Mouse (Mus musculus) hindbrain, embryonic 13.5 days (tissue): ENCODE measurements around the gene Ttc29. TPM values are rescaled to one million over a fixed set of nuclear protein-coding genes. Genes with fewer than 3 reads are reported as not detected.

Source experiments
- ATAC-seq: fragments of 200-750 bp; cut with Nextera tagmentation; 2 replicates; pipeline ENCODE4 v1.8.0; 2017; ENCODE audit warnings: moderate TSS enrichment; ENCODE audit not compliant: low FRiP score
- H3K27ac ChIP-seq: fragments of 300-500 bp; sonication (generic); 2 replicates; pipeline ENCODE4 v1.5.1; 2015; ENCODE audit warnings: inconsistent platforms, mild to moderate bottlenecking, moderate library complexity
- H3K27me3 ChIP-seq: fragments of 300-500 bp; sonication (generic); 2 replicates; pipeline ENCODE4 v1.6.1; 2015; ENCODE audit warnings: mild to moderate bottlenecking, inconsistent platforms
- H3K36me3 ChIP-seq: fragments of 300-500 bp; sonication (generic); 2 replicates; pipeline ENCODE4 v1.6.1; 2015; ENCODE audit warnings: mild to moderate bottlenecking, inconsistent platforms
- H3K4me1 ChIP-seq: fragments of 300-500 bp; sonication (generic); replicated peaks from 2 replicates; pipeline ENCODE4 v1.6.1; 2015; ENCODE audit warnings: inconsistent platforms
- H3K4me2 ChIP-seq: fragments of 300-500 bp; sonication (generic); 2 replicates; pipeline ENCODE4 v1.6.1; 2015; ENCODE audit warnings: inconsistent platforms, mild to moderate bottlenecking, moderate library complexity
- H3K4me3 ChIP-seq: fragments of 300-500 bp; sonication (generic); 2 replicates; pipeline ENCODE4 v1.5.1; 2015; ENCODE audit warnings: mild to moderate bottlenecking, inconsistent platforms
- H3K9ac ChIP-seq: fragments of 300-500 bp; sonication (generic); 2 replicates; pipeline ENCODE4 v1.6.1; 2015; ENCODE audit warnings: mild to moderate bottlenecking, inconsistent platforms
- H3K9me3 ChIP-seq: fragments of 300-500 bp; sonication (generic); 2 replicates; pipeline ENCODE4 v1.6.1; 2016; ENCODE audit warnings: inconsistent platforms
- WGBS: fragments of 180-500 bp; shearing (Covaris S2); methylation state at CpG from one replicate; pipeline ENCODE4 v1.1.7; 2015; 5-methylcytosine and 5-hydroxymethylcytosine counted together
- polyA plus RNA-seq: library from polyadenylated mRNA; unstranded; fragments of >200 nt; fragmentation: Nextera tagmentation; extraction: Ambion mirVana; gene quantifications from 2 replicates; pipeline ENCODE4 v1.2.1, GENCODE M21; 2015

Gene Ttc29
- polyA plus RNA-seq, 1 experiment from 2014 or later: 1.5 TPM

DNA sequence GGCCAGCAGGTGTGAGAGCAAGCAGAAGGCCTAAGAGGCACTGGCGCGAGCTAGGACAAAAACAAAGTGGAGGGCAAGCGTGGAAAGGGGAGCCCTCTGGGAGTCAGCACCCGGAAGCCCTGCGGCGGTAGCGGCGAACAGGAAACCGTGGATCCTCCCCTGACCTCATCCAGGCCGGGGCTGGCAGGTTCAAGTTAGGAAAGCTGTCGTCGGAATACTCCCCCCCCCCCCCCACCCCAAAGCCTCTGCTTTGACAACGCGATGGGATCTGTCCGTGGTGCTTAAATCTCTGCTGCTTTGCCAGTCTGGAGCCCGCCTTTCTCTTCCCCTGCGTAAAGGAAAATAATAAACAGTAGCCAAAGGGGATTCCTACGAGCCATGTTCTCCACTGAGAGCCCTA lies 225.0 kb downstream of the Ttc29 start:
- no peaks in the 10 kb centered on the region for H3K9me3 ChIP-seq
- H3K27ac ChIP-seq: peak overlapping the region; percentile 35; the same call in 1 of the 2 replicates
- H3K4me2 ChIP-seq: peak overlapping the region; percentile 76
- H3K4me3 ChIP-seq: peak overlapping the region; percentile 50
- peaks cover 93% of the 10 kb centered on the region for H3K27me3 ChIP-seq
- H3K36me3 ChIP-seq: no peaks in the 10 kb centered on the region
- 0 out of 2 replicates have a peak overlapping the region, but pooled peaks have one; percentile 43 for H3K9ac ChIP-seq
- WGBS: under 1% methylated on average over 17 of the region's 18 CpGs
- no peak for ATAC-seq
- peaks cover 42% of the 10 kb centered on the region for H3K4me1 ChIP-seq

DNA sequence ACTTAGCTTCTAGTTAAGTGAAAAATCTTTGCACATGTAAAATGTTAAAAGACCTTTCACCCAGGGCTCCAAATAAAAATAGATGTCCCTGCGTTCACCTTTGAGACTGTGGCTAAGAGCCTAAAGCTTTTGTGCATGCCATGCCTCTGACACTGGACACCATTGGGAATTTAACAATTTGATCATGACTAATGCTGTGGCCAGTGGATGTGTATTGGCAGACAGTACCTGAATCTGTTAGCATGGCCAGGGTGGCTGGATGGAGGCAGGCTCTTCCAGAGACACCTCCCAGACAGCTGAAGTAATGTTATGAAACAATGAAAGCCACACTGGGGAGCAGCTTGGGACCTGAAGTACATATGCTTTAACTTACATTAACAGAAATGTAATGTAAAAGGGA lies 229.7 kb downstream of the Ttc29 start:
- no peak for ATAC-seq
- H3K4me2 ChIP-seq: no peak overlapping the region
- no peak overlapping the region for H3K27ac ChIP-seq
- H3K27me3 ChIP-seq: peaks cover 67% of the 10 kb centered on the region
- H3K9me3 ChIP-seq: no peaks in the 10 kb centered on the region
- peaks cover 6% of the 10 kb centered on the region for H3K4me1 ChIP-seq
- no peak overlapping the region for H3K4me3 ChIP-seq
- H3K9ac ChIP-seq: no peak overlapping the region
- WGBS: 85% methylated on average over 1 of the region's 1 CpGs
- no peaks in the 10 kb centered on the region for H3K36me3 ChIP-seq

Other genes starting within 250 kb of the Ttc29 start
- gene Pou4f2, start 223.3 kb downstream of the Ttc29 start, polyA plus RNA-seq: 4.9 and 5.3 TPM in 2 replicates